In genomic region chr12:32819416-32819815, GRCm38 (mm10) we compare ENCODE assay signal across 8 mouse cellular contexts. TPM values are rescaled to one million over a fixed set of nuclear protein-coding genes. Genes with fewer than 3 reads are reported as not detected.
A peak's percentile ranks its signal among the peaks of the same experiment; 100 is the strongest.
DNase-seq lines count a peak whose midpoint lies in the region; ATAC-seq and TF ChIP-seq lines count a peak whose summit lies in the region.

Gene Nampt (plus strand): TSS chr12:32819545.

- peak within 1 kb of the TSS; percentile 80 for H3K4me3 ChIP-seq in lung, embryonic 14.5 days (ENCODE audit: low read depth, low read length)
- peak within 1 kb of the TSS; percentile 82 for H3K4me3 ChIP-seq in forebrain, embryonic 14.5 days (ENCODE audit: low read depth, low read length)
- peak within 1 kb of the TSS; percentile 72 for H3K4me3 ChIP-seq in hindbrain, embryonic 13.5 days
- peak within 1 kb of the TSS; percentile 85 for H3K4me3 ChIP-seq in limb, embryonic 10.5 days

- 5% methylated on average over 5 of the region's 5 CpGs for WGBS in lung, embryonic 14.5 days
- WGBS in forebrain, embryonic 14.5 days = 4% methylated on average over 5 of the region's 5 CpGs
- 5% methylated on average over 5 of the region's 5 CpGs for WGBS in hindbrain, embryonic 13.5 days
- WGBS in limb, embryonic 10.5 days = 13% methylated on average over 5 of the region's 5 CpGs

- H3K27ac ChIP-seq in lung, embryonic 14.5 days (ENCODE audit: low read depth) = peak within 1 kb of the TSS; percentile 99
- peak within 1 kb of the TSS; percentile 95 for H3K27ac ChIP-seq in forebrain, embryonic 14.5 days (ENCODE audit: low read depth, low read length)
- H3K27ac ChIP-seq in hindbrain, embryonic 13.5 days = peak within 1 kb of the TSS; percentile 98
- peak within 1 kb of the TSS; percentile 95 for H3K27ac ChIP-seq in limb, embryonic 10.5 days

- peak within 1 kb of the TSS; percentile 74 for H3K9ac ChIP-seq in lung, embryonic 14.5 days
- peak within 1 kb of the TSS; percentile 79 for H3K9ac ChIP-seq in forebrain, embryonic 14.5 days (ENCODE audit: low read length)
- peak within 1 kb of the TSS; percentile 89 for H3K9ac ChIP-seq in hindbrain, embryonic 13.5 days

- H3K36me3 ChIP-seq in lung, embryonic 14.5 days (ENCODE audit: insufficient read depth) = peaks cover 5% of the 10 kb centered on the region
- H3K36me3 ChIP-seq in forebrain, embryonic 14.5 days (ENCODE audit: control insufficient read depth, insufficient read depth, low read length) = no peaks in the 10 kb centered on the region
- H3K36me3 ChIP-seq in hindbrain, embryonic 13.5 days = no peaks in the 10 kb centered on the region; the same call in 1 of the 2 replicates
- peaks cover 14% of the 10 kb centered on the region for H3K36me3 ChIP-seq in limb, embryonic 10.5 days

- no peak for TF ChIP-seq CTCF in lung, embryonic 14.5 days (IDR thresholded peaks at IDR 0.05; ENCODE audit: low read depth)

- peaks cover 3% of the 10 kb centered on the region; the same call in 1 of the 2 replicates for H3K4me1 ChIP-seq in lung, embryonic 14.5 days (ENCODE audit: insufficient read depth)
- 0 out of 2 replicates have a peak, but pooled peaks cover under 1% of the 10 kb centered on the region for H3K4me1 ChIP-seq in forebrain, embryonic 14.5 days (ENCODE audit: control insufficient read depth, insufficient read depth, low read length)
- H3K4me1 ChIP-seq in hindbrain, embryonic 13.5 days (replicated peaks) = peaks cover 16% of the 10 kb centered on the region
- 0 out of 2 replicates have a peak, but pooled peaks cover 3% of the 10 kb centered on the region for H3K4me1 ChIP-seq in limb, embryonic 10.5 days

- no peak for ATAC-seq in lung, embryonic 14.5 days (ENCODE audit: insufficient read depth)
- ATAC-seq in forebrain, embryonic 14.5 days = peak; percentile 1; the same call in 1 of the 2 replicates
- no peak; the same call in 1 of the 2 replicates for ATAC-seq in hindbrain, embryonic 13.5 days (ENCODE audit: low FRiP score)

- no peaks in the 10 kb centered on the region for H3K27me3 ChIP-seq in lung, embryonic 14.5 days (ENCODE audit: insufficient read depth, low read length)
- H3K27me3 ChIP-seq in forebrain, embryonic 14.5 days (replicated peaks; ENCODE audit: control insufficient read depth, insufficient read depth, low read length) = no peaks in the 10 kb centered on the region
- no peaks in the 10 kb centered on the region for H3K27me3 ChIP-seq in hindbrain, embryonic 13.5 days
- no peaks in the 10 kb centered on the region for H3K27me3 ChIP-seq in limb, embryonic 10.5 days (ENCODE audit: low read depth, poor library complexity, severe bottlenecking)

- peak; percentile 82 for DNase-seq in lung, embryonic 14.5 days
- no peak for DNase-seq in lung, postnatal 25 days (ENCODE audit: low spot score)
- DNase-seq in adrenal gland, postnatal 25 days = no peak
- peak; percentile 82 for DNase-seq in forebrain, embryonic 14.5 days (ENCODE audit: low spot score)
- DNase-seq in limb, embryonic 10.5 days (ENCODE audit: low spot score) = no peak
- peak; percentile 62 for DNase-seq in naive thymus-derived CD4-positive, alpha-beta T cell, adult 2 months (ENCODE audit: low read depth)
- no peak for DNase-seq in ovary, adult 18-20 months (ENCODE audit: low spot score)

- H3K4me2 ChIP-seq in lung, embryonic 14.5 days = peak within 1 kb of the TSS; percentile 76
- H3K4me2 ChIP-seq in forebrain, embryonic 14.5 days (ENCODE audit: low read length) = peak within 1 kb of the TSS; percentile 74
- peak within 1 kb of the TSS; percentile 63 for H3K4me2 ChIP-seq in hindbrain, embryonic 13.5 days

- H3K9me3 ChIP-seq in lung, embryonic 14.5 days (ENCODE audit: low read depth, low read length) = no peaks in the 10 kb centered on the region
- no peaks in the 10 kb centered on the region for H3K9me3 ChIP-seq in forebrain, embryonic 14.5 days (replicated peaks; ENCODE audit: control insufficient read depth, low read length)
- H3K9me3 ChIP-seq in hindbrain, embryonic 13.5 days = no peaks in the 10 kb centered on the region
- H3K9me3 ChIP-seq in limb, embryonic 10.5 days (replicated peaks) = no peaks in the 10 kb centered on the region

RNA-seq across cellular contexts. Expression of gene Nampt, which starts in this region (rescaled TPM):
- polyA plus RNA-seq in lung, embryonic 14.5 days (2014; fragmentation: Nextera tagmentation; extraction: Ambion mirVana) = 31.7 and 33.7 TPM in 2 replicates
- total RNA-seq in adrenal gland, postnatal 25 days (2021) = 95.2 and 98.7 TPM in 2 replicates
- 39.4 and 44.3 TPM in 2 replicates for polyA plus RNA-seq in forebrain, embryonic 14.5 days (2014; fragmentation: Nextera tagmentation; extraction: Ambion mirVana)
- polyA plus RNA-seq in hindbrain, embryonic 13.5 days (2015; fragmentation: Nextera tagmentation; extraction: Ambion mirVana) = 31.4 and 31.6 TPM in 2 replicates
- 32.3 and 37.6 TPM in 2 replicates for polyA plus RNA-seq in limb, embryonic 10.5 days (2016; fragmentation: Nextera tagmentation; extraction: Ambion mirVana)

Comparison
In these comparisons a context has a peak if more than half of its experiments do, and no peak if none do; other contexts are left out.
1. DNase-seq: peak in lung, embryonic 14.5 days (single experiment), forebrain, embryonic 14.5 days (single experiment) and naive thymus-derived CD4-positive, alpha-beta T cell, adult 2 months (single experiment); none in lung, postnatal 25 days (single experiment), adrenal gland, postnatal 25 days (single experiment), limb, embryonic 10.5 days (single experiment) and ovary, adult 18-20 months (single experiment).
2. Peak in every context shown above with its lines, with median percentiles within 50 percentile points of each other: H3K27ac ChIP-seq, H3K4me2 ChIP-seq, H3K4me3 ChIP-seq and H3K9ac ChIP-seq.